Mouse (Mus musculus) bone marrow macrophage, adult 2 months (primary cell): ENCODE results near the gene Tfap2a. TPM values are rescaled to one million over a fixed set of nuclear protein-coding genes. Genes with fewer than 3 reads are reported as not detected.

Experiments
- H3K27ac ChIP-seq: 2 replicates; pipeline ENCODE4 v1.5.1; 2012; ENCODE audit warnings: low read depth, low read length; ENCODE audit not compliant: insufficient read depth
- H3K4me1 ChIP-seq: 2 replicates; pipeline ENCODE4 v1.6.1; 2012; ENCODE audit warnings: low read length; ENCODE audit not compliant: control insufficient read depth, insufficient read depth
- H3K4me3 ChIP-seq: 2 replicates; pipeline ENCODE4 v1.5.1; 2012; ENCODE audit warnings: mild to moderate bottlenecking, low read length, moderate library complexity; ENCODE audit not compliant: insufficient read depth
- CTCF ChIP-seq: IDR thresholded peaks from 2 replicates; pipeline ENCODE4 v1.5.1; 2012; ENCODE audit warnings: low read depth, mild to moderate bottlenecking, low read length, moderate library complexity
- POLR2A ChIP-seq: IDR thresholded peaks from 2 replicates; pipeline ENCODE4 v1.6.1; 2012; ENCODE audit warnings: mild to moderate bottlenecking, low read depth, low read length, borderline replicate concordance
- polyA plus RNA-seq: library from polyadenylated mRNA; stranded (reverse); fragments of >200 nt; gene quantifications from 2 replicates; pipeline ENCODE4 v1.2.4, GENCODE M21; 2012; ENCODE audit not compliant: missing spikeins, insufficient read depth, insufficient read length

Tfap2a gene
- 0.28 TPM in 1 of 2 replicates, not detected in the other for polyA plus RNA-seq

- H3K4me1 ChIP-seq, result peaks cover 2% of the 10 kb centered on the region; the same call in 1 of the 2 replicates
- no peak within 1 kb of the TSS for H3K4me3 ChIP-seq
- TF ChIP-seq POLR2A (no peak), CTCF (no peak)
- H3K27ac ChIP-seq, result no peak within 1 kb of the TSS
Measured at GRCm38 (mm10) chr13:40738196-40738880, at the start of gene Tfap2a. Gene Tfap2a (minus strand): TSS chr13:40738376.

- H3K4me1 ChIP-seq, result no peaks in the 10 kb centered on the region
- TF ChIP-seq CTCF, result 0 out of 2 replicates have a peak, but pooled peaks have one; percentile 32
- no peak for TF ChIP-seq POLR2A
Measured at GRCm38 (mm10) chr13:40784202-40784771, 46.1 kb upstream of the Tfap2a start.

GRCm38 (mm10) chr13:40757995-40758394, 19.8 kb upstream of the Tfap2a start:
- H3K27ac ChIP-seq, result no peak overlapping the region
- H3K4me1 ChIP-seq, result no peaks in the 10 kb centered on the region
- no peak overlapping the region for H3K4me3 ChIP-seq
- TF ChIP-seq CTCF (no peak), POLR2A (no peak)

More at GRCm38 (mm10) chr13:40784202-40784771, 46.1 kb upstream of the Tfap2a start:
- Histone ChIP-seq H3K4me3 (no peak overlapping the region), H3K27ac (no peak overlapping the region)

DNA sequence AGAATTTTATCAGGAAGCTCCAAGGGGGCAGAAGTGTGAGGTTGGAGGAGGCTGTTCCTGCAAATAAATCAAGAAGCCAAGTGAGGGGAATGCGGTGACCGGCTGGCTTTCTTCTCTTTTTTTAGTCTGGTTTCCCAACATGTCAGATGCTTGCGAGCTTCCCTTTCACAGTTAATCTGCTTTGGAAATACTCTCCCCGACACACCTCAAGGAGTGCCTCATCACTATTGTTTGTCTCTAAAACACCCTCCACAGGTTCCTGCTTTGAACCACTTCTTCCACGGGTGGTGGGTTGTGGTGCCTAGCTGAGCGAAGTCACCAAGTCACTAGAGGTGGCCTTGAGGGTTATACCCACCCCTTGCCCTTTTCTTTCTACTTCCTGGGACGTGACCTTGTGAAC, 18.2 kb upstream of the Tfap2a start:
- H3K4me3 ChIP-seq, result no peak overlapping the region
- no peak overlapping the region for H3K27ac ChIP-seq
- TF ChIP-seq POLR2A (no peak), CTCF (no peak)
- no peaks in the 10 kb centered on the region for H3K4me1 ChIP-seq

- H3K4me1 ChIP-seq, result no peaks in the 10 kb centered on the region
- TF ChIP-seq POLR2A (no peak), CTCF (no peak)
- H3K27ac ChIP-seq, result no peak overlapping the region
- no peak overlapping the region for H3K4me3 ChIP-seq
Measured at GRCm38 (mm10) chr13:40754091-40754490, 15.9 kb upstream of the Tfap2a start.

- no peak for TF ChIP-seq CTCF
- no peak for TF ChIP-seq POLR2A
- Histone ChIP-seq H3K4me3 (no peak overlapping the region), H3K4me1 (no peaks in the 10 kb centered on the region), H3K27ac (no peak overlapping the region)
Measured at GRCm38 (mm10) chr13:40751889-40752288, 13.7 kb upstream of the Tfap2a start.

- Histone ChIP-seq H3K4me1 (no peaks in the 10 kb centered on the region), H3K27ac (no peak overlapping the region), H3K4me3 (no peak overlapping the region)
- no peak for TF ChIP-seq POLR2A
- TF ChIP-seq CTCF, result no peak
Measured at GRCm38 (mm10) chr13:40749603-40749905, 11.4 kb upstream of the Tfap2a start.

DNA sequence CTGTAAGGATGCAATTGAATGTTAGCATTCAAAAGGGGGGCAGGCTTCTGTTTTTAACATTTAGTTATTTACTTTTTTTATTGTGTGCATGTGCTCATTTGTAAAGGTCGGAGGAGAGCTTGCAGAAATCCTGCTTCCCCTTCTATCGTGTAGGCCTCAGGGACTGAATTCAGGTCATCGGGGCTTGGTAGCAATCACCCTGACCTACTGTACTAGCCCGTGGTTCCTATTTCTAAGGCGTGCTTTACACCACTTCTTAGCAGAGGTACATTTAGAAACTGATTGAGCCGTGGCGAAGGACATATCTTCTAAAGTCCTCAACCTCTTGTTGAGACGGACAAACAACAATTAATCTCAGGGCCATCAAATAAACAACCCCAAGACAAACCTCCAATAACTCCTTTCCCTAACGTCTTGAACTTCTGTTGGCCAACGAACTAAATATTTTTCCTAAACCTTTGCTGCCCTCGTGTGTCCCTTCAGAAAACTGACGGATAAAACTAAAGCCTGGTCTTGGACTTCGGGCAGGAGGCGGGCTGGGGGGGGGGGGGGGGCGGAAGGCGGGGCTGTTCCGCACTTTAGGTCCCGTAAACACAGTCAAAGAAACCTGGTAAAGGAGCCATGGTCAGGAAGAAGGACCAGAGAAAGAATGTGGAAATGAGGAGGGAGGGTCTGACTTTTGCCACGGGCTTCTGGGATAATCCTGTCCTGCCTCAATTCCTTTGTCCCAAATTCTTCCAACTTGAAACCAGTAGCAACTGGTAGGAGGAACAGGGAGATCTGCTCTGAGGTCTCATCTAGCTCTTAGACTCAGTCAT, 10.8 kb upstream of the Tfap2a start:
- H3K27ac ChIP-seq, result no peak overlapping the region
- no peak overlapping the region for H3K4me3 ChIP-seq
- no peaks in the 10 kb centered on the region for H3K4me1 ChIP-seq
- TF ChIP-seq CTCF (no peak), POLR2A (no peak)

- TF ChIP-seq POLR2A (no peak), CTCF (no peak)
- Histone ChIP-seq H3K4me1 (no peaks in the 10 kb centered on the region), H3K4me3 (no peak overlapping the region), H3K27ac (no peak overlapping the region)
Measured at GRCm38 (mm10) chr13:40744111-40744805, 6.1 kb upstream of the Tfap2a start.
